Mouse (Mus musculus) thymus, adult 2 months (tissue): ENCODE measurements around the gene Tnfaip3.

ENCODE experiments used
- CTCF ChIP-seq: fragments of 200-500 bp; IDR thresholded peaks from 2 replicates; pipeline ENCODE4 v1.5.1; 2012; ENCODE audit warnings: mild to moderate bottlenecking, control low read depth, low read length, moderate library complexity, borderline replicate concordance; ENCODE audit not compliant: control insufficient read depth, poor library complexity, insufficient read depth; ENCODE audit errors: extremely low read depth
- POLR2A ChIP-seq: fragments of 200-500 bp; IDR thresholded peaks from 2 replicates; pipeline ENCODE4 v1.6.1; 2012; ENCODE audit warnings: mild to moderate bottlenecking, low read length, control low read depth, moderate library complexity; ENCODE audit not compliant: control insufficient read depth, poor library complexity, insufficient read depth; ENCODE audit errors: extremely low read depth

DNA sequence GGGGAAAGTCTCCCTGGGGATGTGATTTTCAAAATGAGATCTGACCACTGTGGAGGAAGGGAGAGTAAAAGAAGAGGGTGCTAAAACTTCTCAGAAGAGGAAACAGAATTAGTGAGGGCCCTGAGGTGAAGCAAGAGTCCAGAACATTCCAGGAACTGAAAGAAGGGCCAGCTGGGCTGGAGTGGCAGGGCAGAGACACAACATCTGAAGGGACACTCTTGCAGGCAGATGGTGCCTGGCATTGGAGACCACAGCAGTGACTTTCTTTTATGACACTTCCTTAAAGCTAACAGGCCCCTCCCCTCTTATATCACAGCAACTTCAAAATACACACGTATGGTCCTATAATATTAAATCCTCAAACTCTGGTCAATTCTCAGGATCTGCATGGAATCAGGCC, 18.2 kb upstream of the Tnfaip3 start:
- TF ChIP-seq CTCF (no peak), POLR2A (no peak)
